Mouse (Mus musculus): ENCODE measurements around the gene Add3.

Gene Add3

GRCm38 (mm10) chr19:53166367-53166766, 26.1 kb downstream of the Add3 start:
- DNase-seq (ENCODE audit: low spot score), result no peak

GRCm38 (mm10) chr19:53168576-53168975, 28.3 kb downstream of the Add3 start:
- DNase-seq (ENCODE audit: low spot score), result no peak

- DNase-seq (ENCODE audit: low spot score), result no peak
Observed at GRCm38 (mm10) chr19:53170651-53171050, 30.4 kb downstream of the Add3 start.

- DNase-seq (ENCODE audit: low spot score), result no peak
Observed at GRCm38 (mm10) chr19:53174034-53174433, 33.8 kb downstream of the Add3 start.

GRCm38 (mm10) chr19:53175550-53175949, 35.3 kb downstream of the Add3 start:
- no peak for DNase-seq (ENCODE audit: low spot score)

- DNase-seq (ENCODE audit: low spot score), result no peak
Observed at GRCm38 (mm10) chr19:53176518-53176917, 36.3 kb downstream of the Add3 start.

GRCm38 (mm10) chr19:53178611-53179528, 38.6 kb downstream of the Add3 start:
- DNase-seq (ENCODE audit: low spot score), result no peak

- DNase-seq (ENCODE audit: low spot score), result no peak
Observed at GRCm38 (mm10) chr19:53180168-53180803, 40.0 kb downstream of the Add3 start.

GRCm38 (mm10) chr19:53181003-53181861, 41.0 kb downstream of the Add3 start:
- DNase-seq (ENCODE audit: low spot score), result peak; percentile 58

- DNase-seq (ENCODE audit: low spot score), result no peak
Observed at GRCm38 (mm10) chr19:53183620-53184019, 43.4 kb downstream of the Add3 start.

GRCm38 (mm10) chr19:53184216-53184615, 44.0 kb downstream of the Add3 start:
- no peak for DNase-seq (ENCODE audit: low spot score)

GRCm38 (mm10) chr19:53184911-53185310, 44.7 kb downstream of the Add3 start:
- DNase-seq (ENCODE audit: low spot score), result no peak

- DNase-seq (ENCODE audit: low spot score), result no peak
Observed at GRCm38 (mm10) chr19:53185486-53186134, 45.4 kb downstream of the Add3 start.

- no peak for DNase-seq (ENCODE audit: low spot score)
Observed at GRCm38 (mm10) chr19:53186456-53186855, 46.2 kb downstream of the Add3 start.

- no peak for DNase-seq (ENCODE audit: low spot score)
Observed at GRCm38 (mm10) chr19:53187533-53187932, 47.3 kb downstream of the Add3 start.

GRCm38 (mm10) chr19:53188186-53188585, 47.9 kb downstream of the Add3 start:
- no peak for DNase-seq (ENCODE audit: low spot score)

- no peak for DNase-seq (ENCODE audit: low spot score)
Observed at GRCm38 (mm10) chr19:53188724-53189220, 48.5 kb downstream of the Add3 start.

GRCm38 (mm10) chr19:53189736-53190135, 49.5 kb downstream of the Add3 start:
- no peak for DNase-seq (ENCODE audit: low spot score)

GRCm38 (mm10) chr19:53190232-53190631, 50.0 kb downstream of the Add3 start:
- DNase-seq (ENCODE audit: low spot score), result no peak

- DNase-seq (ENCODE audit: low spot score), result no peak
Observed at GRCm38 (mm10) chr19:53191867-53192487, 51.7 kb downstream of the Add3 start.

- no peak for DNase-seq (ENCODE audit: low spot score)
Observed at GRCm38 (mm10) chr19:53193190-53193589, 52.9 kb downstream of the Add3 start.

Measured in MN1 (cell line).